Mouse (Mus musculus) liver, adult 2 months (tissue): ENCODE measurements around the gene Kyat1. TPM values are rescaled to one million over a fixed set of nuclear protein-coding genes. Genes with fewer than 3 reads are reported as not detected.

Experiments
- DNase-seq: peaks from one replicate; pipeline ENCODE4 v3.0.0-alpha.2; 2011; ENCODE audit warnings: low read depth, low spot score; ENCODE audit errors: extremely low read depth
- H3K27ac ChIP-seq: fragments of 200-500 bp; replicated peaks from 2 replicates; pipeline ENCODE4 v1.5.1; 2012; ENCODE audit warnings: low read depth, mild to moderate bottlenecking, control low read depth, inconsistent platforms, low read length; ENCODE audit not compliant: insufficient read depth
- H3K27me3 ChIP-seq: fragments of 200-500 bp; 2 replicates; pipeline ENCODE4 v1.6.1; 2012; ENCODE audit warnings: mild to moderate bottlenecking, moderate library complexity, low read length, inconsistent platforms; ENCODE audit not compliant: control insufficient read depth, insufficient read depth
- H3K36me3 ChIP-seq: fragments of 200-500 bp; 2 replicates; pipeline ENCODE4 v1.6.1; 2012; ENCODE audit warnings: low read length, inconsistent platforms; ENCODE audit not compliant: control insufficient read depth, insufficient read depth
- H3K4me1 ChIP-seq: fragments of 200-500 bp; 2 replicates; pipeline ENCODE4 v1.6.1; 2011; ENCODE audit warnings: low read length; ENCODE audit not compliant: control insufficient read depth, insufficient read depth
- H3K4me3 ChIP-seq: fragments of 200-500 bp; 2 replicates; pipeline ENCODE4 v1.5.1; 2011; ENCODE audit warnings: low read depth, mild to moderate bottlenecking, control low read depth, low read length, moderate library complexity; ENCODE audit not compliant: insufficient read depth
- H3K79me2 ChIP-seq: fragments of 200-500 bp; 2 replicates; pipeline ENCODE4 v1.6.1; 2012; ENCODE audit warnings: inconsistent platforms, mild to moderate bottlenecking, low read length, moderate library complexity; ENCODE audit not compliant: control insufficient read depth, insufficient read depth
- H3K9ac ChIP-seq: fragments of 200-500 bp; 2 replicates; pipeline ENCODE4 v1.6.1; 2012; ENCODE audit warnings: low read depth, mild to moderate bottlenecking, control low read depth, inconsistent platforms, low read length
- CTCF ChIP-seq: fragments of 200-500 bp; IDR thresholded peaks from 2 replicates; pipeline ENCODE4 v1.5.1; 2011; ENCODE audit warnings: low read depth, low read length, control low read depth
- POLR2A ChIP-seq: fragments of 200-500 bp; IDR thresholded peaks from 2 replicates; pipeline ENCODE4 v1.6.1; 2011; ENCODE audit warnings: low read length, control low read depth; ENCODE audit not compliant: insufficient read depth; ENCODE audit errors: extremely low read depth
- WGBS: fragments of 180-500 bp; shearing (Covaris S2); methylation state at CpG from one replicate; pipeline ENCODE4 v1.1.7; 2018; 5-methylcytosine and 5-hydroxymethylcytosine counted together
- polyA plus RNA-seq: library from polyadenylated mRNA; depleted of rRNA; stranded (reverse); fragments of >200 nt; gene quantifications from 2 replicates; pipeline ENCODE4 v1.2.3, GENCODE M21; 2012
- total RNA-seq: library from RNA; depleted of rRNA; stranded (reverse); fragments of >200 nt; gene quantifications from 2 replicates; pipeline ENCODE4 v1.2.3, GENCODE M21; 2014

Kyat1 gene
- total and polyA plus RNA-seq, 2 experiments: 169 to 378 TPM

- TF ChIP-seq POLR2A: no peak
- H3K27me3 ChIP-seq: no peaks in the 10 kb centered on the region
- no peak overlapping the region for H3K4me3 ChIP-seq
- H3K27ac ChIP-seq: peak overlapping the region; percentile 97
- peak; percentile 90 for DNase-seq
- 21% methylated on average over 4 of the region's 4 CpGs for WGBS
- H3K79me2 ChIP-seq: no peaks in the 10 kb centered on the region; the same call in 1 of the 2 replicates
- peak overlapping the region; percentile 72; the same call in 1 of the 2 replicates for H3K9ac ChIP-seq
- H3K4me1 ChIP-seq: peaks cover 40% of the 10 kb centered on the region
- H3K36me3 ChIP-seq: no peaks in the 10 kb centered on the region
These were observed 6.5 kb upstream of the Kyat1 start for GRCm38 (mm10) chr2:30212169-30212545.

GRCm38 (mm10) chr2:30211408-30212168, 5.9 kb upstream of the Kyat1 start:
- Histone ChIP-seq H3K27ac (peak overlapping the region; percentile 97), H3K4me1 (peaks cover 46% of the 10 kb centered on the region), H3K9ac (peak overlapping the region; percentile 72)

GRCm38 (mm10) chr2:30207886-30208285, 2.2 kb upstream of the Kyat1 start:
- DNase-seq: peak; percentile 61
- no peak for TF ChIP-seq POLR2A
- TF ChIP-seq CTCF: no peak
- Histone ChIP-seq H3K27ac (peak overlapping the region; percentile 91), H3K79me2 (peaks cover 1% of the 10 kb centered on the region; the same call in 1 of the 2 replicates), H3K9ac (peak overlapping the region; percentile 93; the same call in 1 of the 2 replicates), H3K4me1 (peaks cover 41% of the 10 kb centered on the region), H3K4me3 (no peak overlapping the region), H3K27me3 (no peaks in the 10 kb centered on the region), H3K36me3 (no peaks in the 10 kb centered on the region)
- WGBS: 65% methylated on average over 5 of the region's 5 CpGs

More at GRCm38 (mm10) chr2:30211408-30212168, 5.9 kb upstream of the Kyat1 start:
- H3K27me3 ChIP-seq: no peaks in the 10 kb centered on the region
- no peak overlapping the region for H3K4me3 ChIP-seq
- peak; percentile 87 for DNase-seq
- TF ChIP-seq POLR2A: no peak
- no peak for TF ChIP-seq CTCF
- no peaks in the 10 kb centered on the region; the same call in 1 of the 2 replicates for H3K79me2 ChIP-seq
- WGBS: 29% methylated on average over 6 of the region's 6 CpGs
- no peaks in the 10 kb centered on the region for H3K36me3 ChIP-seq

- H3K27ac ChIP-seq: peak overlapping the region; percentile 91
- H3K27me3 ChIP-seq: no peaks in the 10 kb centered on the region
- 23% methylated on average over 4 of the region's 4 CpGs for WGBS
- H3K4me3 ChIP-seq: no peak overlapping the region
- H3K9ac ChIP-seq: peak overlapping the region; percentile 93
- H3K79me2 ChIP-seq: peaks cover 3% of the 10 kb centered on the region; the same call in 1 of the 2 replicates
- H3K4me1 ChIP-seq: peaks cover 41% of the 10 kb centered on the region
- DNase-seq: peak; percentile 88
- TF ChIP-seq CTCF (no peak), POLR2A (0 out of 2 replicates have a peak, but pooled peaks have one; percentile 45)
- H3K36me3 ChIP-seq: no peaks in the 10 kb centered on the region
These were observed 1.8 kb upstream of the Kyat1 start for GRCm38 (mm10) chr2:30207401-30207800.

GRCm38 (mm10) chr2:30205255-30205628, 405 bp downstream of the Kyat1 start:
- peak overlapping the region; percentile 89 for H3K27ac ChIP-seq
- peak overlapping the region; percentile 88 for H3K4me3 ChIP-seq
- under 1% methylated on average over 13 of the region's 13 CpGs for WGBS
- peaks cover 3% of the 10 kb centered on the region; the same call in 1 of the 2 replicates for H3K79me2 ChIP-seq
- TF ChIP-seq CTCF (no peak), POLR2A (no peak)
- H3K27me3 ChIP-seq: no peaks in the 10 kb centered on the region
- H3K4me1 ChIP-seq: peaks cover 37% of the 10 kb centered on the region
- DNase-seq: no peak
- H3K36me3 ChIP-seq: no peaks in the 10 kb centered on the region
- peak overlapping the region; percentile 86 for H3K9ac ChIP-seq

GRCm38 (mm10) chr2:30203439-30203838, 2.2 kb downstream of the Kyat1 start:
- H3K4me1 ChIP-seq: peaks cover 40% of the 10 kb centered on the region
- H3K79me2 ChIP-seq: peaks cover 3% of the 10 kb centered on the region; the same call in 1 of the 2 replicates
- H3K27ac ChIP-seq: peak overlapping the region; percentile 89
- no peaks in the 10 kb centered on the region for H3K27me3 ChIP-seq
- peak overlapping the region; percentile 81 for H3K9ac ChIP-seq
- H3K36me3 ChIP-seq: no peaks in the 10 kb centered on the region
- H3K4me3 ChIP-seq: peak overlapping the region; percentile 49
- 25% methylated on average over 7 of the region's 7 CpGs for WGBS
- peak; percentile 79 for DNase-seq
- TF ChIP-seq CTCF: peak; percentile 72
- no peak for TF ChIP-seq POLR2A
